Mouse (Mus musculus): ENCODE measurements at regions not wholly inside any gene's neighbourhood (a gene's known extent, or its start where the extent isn't known, plus 50 kb on each side); places are given as distances from the start of the nearest gene placed in this dataset.

DNA sequence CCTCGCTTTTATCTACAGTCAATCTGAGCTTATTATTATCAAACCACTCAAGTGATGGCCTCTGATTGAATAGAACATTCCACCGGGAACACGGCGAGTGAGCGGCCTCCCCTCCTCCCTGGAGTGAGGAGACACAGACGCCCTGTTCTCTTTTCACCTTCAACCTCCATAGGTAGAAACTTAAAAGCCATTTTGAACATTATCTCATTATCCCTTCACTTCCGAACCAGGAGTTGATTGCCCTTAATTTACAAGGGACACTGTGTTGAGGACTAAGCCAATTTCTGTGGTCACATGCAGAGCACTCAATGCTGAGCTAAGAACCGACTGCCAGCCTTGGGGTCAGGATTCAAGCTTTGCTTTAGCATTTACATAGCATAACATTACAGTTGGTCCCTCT, 93.1 kb upstream of the Id4 start:
- H3K9me3 ChIP-seq (ENCODE audit: control insufficient read depth, low read length): no peaks in the 10 kb centered on the region
- no peak overlapping the region for H3K27ac ChIP-seq (ENCODE audit: low read depth, low read length)
- 32% methylated on average over 8 of the region's 8 CpGs for whole genome bisulfite sequencing
- H3K36me3 ChIP-seq (ENCODE audit: control insufficient read depth, insufficient read depth, low read length): no peaks in the 10 kb centered on the region
- no peak overlapping the region for H3K4me3 ChIP-seq (ENCODE audit: low read length)
- no peak overlapping the region for H3K4me2 ChIP-seq (ENCODE audit: low read length)
- H3K4me1 ChIP-seq (ENCODE audit: control insufficient read depth, insufficient read depth, low read depth, low read length): peaks cover 5% of the 10 kb centered on the region
- no peaks in the 10 kb centered on the region for H3K27me3 ChIP-seq (replicated peaks; ENCODE audit: control insufficient read depth, insufficient read depth, low read length)
- no peak overlapping the region for H3K9ac ChIP-seq (ENCODE audit: low read depth, low read length)
- ATAC-seq: no peak

DNA sequence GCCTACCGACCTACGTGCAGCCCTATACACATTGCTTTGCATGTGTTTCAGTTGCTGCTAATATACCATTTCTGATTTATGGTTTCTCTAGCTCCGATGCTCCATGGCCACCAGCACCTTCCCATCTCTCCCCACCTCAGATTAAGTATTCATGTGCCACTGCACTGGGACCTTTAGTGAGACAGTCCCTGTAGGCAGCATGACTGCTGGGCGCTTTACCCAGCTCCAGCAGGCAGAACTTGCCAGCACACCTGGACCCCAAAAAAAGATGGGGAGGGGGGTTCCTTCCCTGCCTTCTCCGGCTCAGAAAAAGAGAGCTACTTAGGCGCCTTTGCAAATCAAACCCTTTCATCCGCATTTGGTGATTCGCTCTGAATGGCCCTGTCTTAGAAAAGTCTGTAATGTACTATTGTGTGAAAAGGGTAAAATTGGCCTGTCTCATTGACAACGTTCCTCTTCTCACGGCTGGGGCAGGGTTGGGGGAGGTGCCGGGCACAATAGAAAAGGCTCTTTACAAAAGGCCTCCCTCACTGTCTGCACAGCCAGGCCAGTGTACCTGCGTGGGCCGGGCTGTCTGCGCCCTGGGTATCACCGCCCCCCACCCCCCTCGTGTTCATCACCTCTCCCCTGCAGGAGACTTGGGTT, 89.6 kb upstream of the Id4 start:
- H3K27ac ChIP-seq (ENCODE audit: low read depth, low read length): no peak overlapping the region

DNA sequence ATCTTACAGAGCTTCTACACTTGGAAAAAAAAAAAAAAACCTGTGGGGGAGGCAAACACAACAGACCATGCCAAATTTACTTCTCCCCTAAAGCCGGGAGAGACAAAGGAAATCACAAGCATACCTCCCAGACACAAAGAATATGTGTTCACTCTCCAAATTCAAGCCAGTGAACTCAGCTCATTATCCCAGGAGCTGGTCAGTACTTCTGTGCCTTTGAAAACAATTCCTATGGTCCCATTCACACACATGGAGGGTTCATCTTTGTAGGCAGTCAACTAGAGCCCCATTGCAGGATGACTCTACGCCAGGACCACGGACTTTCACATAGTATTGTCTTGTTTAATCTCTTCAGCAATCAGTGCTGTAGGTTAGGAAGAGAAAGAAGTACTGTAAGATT, 89.0 kb upstream of the Id4 start:
- Histone ChIP-seq H3K4me3 (ENCODE audit: low read length) (no peak overlapping the region), H3K9me3 (ENCODE audit: control insufficient read depth, low read length) (no peaks in the 10 kb centered on the region), H3K27me3 (replicated peaks; ENCODE audit: control insufficient read depth, insufficient read depth, low read length) (no peaks in the 10 kb centered on the region), H3K4me2 (ENCODE audit: low read length) (no peak overlapping the region; the same call in 1 of the 2 replicates), H3K9ac (ENCODE audit: low read depth, low read length) (no peak overlapping the region), H3K36me3 (ENCODE audit: control insufficient read depth, insufficient read depth, low read length) (no peaks in the 10 kb centered on the region), H3K27ac (ENCODE audit: low read depth, low read length) (no peak overlapping the region), H3K4me1 (ENCODE audit: control insufficient read depth, insufficient read depth, low read depth, low read length) (peaks cover 5% of the 10 kb centered on the region)
- 28% methylated on average over 3 of the region's 3 CpGs for WGBS
- ATAC-seq: no peak

More for the DNA sequence above, 89.6 kb upstream of the Id4 start:
- ATAC-seq: peak; percentile 42; the same call in 1 of the 2 replicates
- peak overlapping the region; percentile 31; the same call in 1 of the 2 replicates for H3K9ac ChIP-seq (ENCODE audit: low read depth, low read length)
- H3K9me3 ChIP-seq (ENCODE audit: control insufficient read depth, low read length): no peaks in the 10 kb centered on the region
- H3K4me2 ChIP-seq (ENCODE audit: low read length): peak overlapping the region; percentile 21; the same call in 1 of the 2 replicates
- peaks cover 5% of the 10 kb centered on the region for H3K4me1 ChIP-seq (ENCODE audit: control insufficient read depth, insufficient read depth, low read depth, low read length)
- no peak overlapping the region for H3K4me3 ChIP-seq (ENCODE audit: low read length)
- 21% methylated on average over 16 of the region's 16 CpGs for WGBS
- no peaks in the 10 kb centered on the region for H3K36me3 ChIP-seq (ENCODE audit: control insufficient read depth, insufficient read depth, low read length)
- no peaks in the 10 kb centered on the region for H3K27me3 ChIP-seq (replicated peaks; ENCODE audit: control insufficient read depth, insufficient read depth, low read length)

DNA sequence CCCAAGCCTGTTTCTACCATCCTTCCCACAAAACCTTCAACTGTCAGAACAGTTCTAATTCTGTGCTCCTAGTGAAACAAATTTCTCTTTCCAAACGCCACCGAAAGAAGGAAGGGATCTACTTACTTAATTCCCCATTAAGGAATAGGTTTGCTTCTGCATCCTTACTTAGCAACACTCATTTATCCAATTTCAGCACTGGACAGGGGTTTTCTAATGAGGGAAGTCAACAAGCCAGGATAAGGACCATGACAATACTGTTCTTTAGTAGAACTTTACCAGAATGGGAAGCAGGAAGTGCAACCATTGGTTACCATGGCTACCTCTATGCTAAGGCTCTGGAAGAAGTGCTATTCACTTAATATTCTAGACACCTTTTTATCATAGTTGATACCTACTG, 68.6 kb upstream of the Id4 start:
- H3K27me3 ChIP-seq (replicated peaks; ENCODE audit: control insufficient read depth, insufficient read depth, low read length): no peaks in the 10 kb centered on the region
- no peak overlapping the region for H3K9ac ChIP-seq (ENCODE audit: low read depth, low read length)
- no peaks in the 10 kb centered on the region for H3K4me1 ChIP-seq (ENCODE audit: control insufficient read depth, insufficient read depth, low read depth, low read length)
- H3K9me3 ChIP-seq (ENCODE audit: control insufficient read depth, low read length): no peaks in the 10 kb centered on the region
- no peak overlapping the region for H3K4me3 ChIP-seq (ENCODE audit: low read length)
- H3K4me2 ChIP-seq (ENCODE audit: low read length): no peak overlapping the region
- WGBS: 91% methylated on average over 2 of the region's 2 CpGs
- no peak overlapping the region for H3K27ac ChIP-seq (ENCODE audit: low read depth, low read length)
- ATAC-seq: no peak
- H3K36me3 ChIP-seq (ENCODE audit: control insufficient read depth, insufficient read depth, low read length): no peaks in the 10 kb centered on the region

DNA sequence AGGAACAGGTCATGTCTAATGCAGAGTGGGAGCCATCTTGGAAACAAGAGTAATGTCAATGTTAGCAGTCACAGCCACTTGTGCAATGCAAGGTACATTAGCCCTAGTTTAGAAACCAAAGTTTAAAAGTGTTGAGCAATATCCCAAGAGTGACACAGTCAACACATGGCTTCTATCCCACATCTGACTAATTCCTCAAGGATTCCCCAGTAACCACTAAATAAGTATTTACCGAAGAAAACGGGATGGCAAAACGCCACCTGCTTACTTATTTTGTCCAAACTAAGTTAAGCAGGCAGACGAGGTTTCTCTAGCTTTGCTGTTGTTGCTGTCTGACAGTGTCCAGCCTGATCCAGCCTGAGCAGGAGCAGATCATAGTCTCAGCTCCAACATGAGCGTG, 67.1 kb upstream of the Id4 start:
- Histone ChIP-seq H3K4me3 (ENCODE audit: low read length) (no peak overlapping the region), H3K9ac (ENCODE audit: low read depth, low read length) (no peak overlapping the region), H3K4me1 (ENCODE audit: control insufficient read depth, insufficient read depth, low read depth, low read length) (no peaks in the 10 kb centered on the region), H3K27me3 (replicated peaks; ENCODE audit: control insufficient read depth, insufficient read depth, low read length) (no peaks in the 10 kb centered on the region), H3K36me3 (ENCODE audit: control insufficient read depth, insufficient read depth, low read length) (no peaks in the 10 kb centered on the region), H3K4me2 (ENCODE audit: low read length) (no peak overlapping the region), H3K27ac (ENCODE audit: low read depth, low read length) (no peak overlapping the region), H3K9me3 (ENCODE audit: control insufficient read depth, low read length) (no peaks in the 10 kb centered on the region)
- WGBS: 85% methylated on average over 5 of the region's 5 CpGs
- ATAC-seq: no peak

DNA sequence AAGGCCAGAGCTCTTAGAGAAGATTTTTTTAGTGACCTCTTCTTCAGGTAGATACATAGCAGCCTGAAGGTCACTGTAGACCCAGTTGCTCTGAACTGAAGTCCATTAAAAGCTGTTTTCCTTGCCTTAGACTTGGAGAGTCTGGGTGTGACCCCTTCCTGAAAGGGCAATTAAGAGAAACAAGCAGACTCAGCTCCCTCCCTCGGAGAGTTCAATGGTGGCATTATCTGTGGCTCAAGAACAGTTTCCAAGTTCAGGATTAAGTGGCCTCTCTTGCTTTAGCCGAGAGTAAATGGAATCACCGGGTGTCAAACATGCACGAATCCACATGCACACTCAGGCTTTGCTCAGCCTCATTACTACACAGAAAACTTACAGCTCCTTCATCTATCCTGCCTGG, 53.2 kb upstream of the Id4 start:
- no peak for ATAC-seq
- Histone ChIP-seq H3K36me3 (ENCODE audit: control insufficient read depth, insufficient read depth, low read length) (no peaks in the 10 kb centered on the region), H3K9me3 (ENCODE audit: control insufficient read depth, low read length) (no peaks in the 10 kb centered on the region), H3K9ac (ENCODE audit: low read depth, low read length) (no peak overlapping the region), H3K4me1 (ENCODE audit: control insufficient read depth, insufficient read depth, low read depth, low read length) (no peaks in the 10 kb centered on the region), H3K27ac (ENCODE audit: low read depth, low read length) (no peak overlapping the region), H3K4me3 (ENCODE audit: low read length) (no peak overlapping the region), H3K4me2 (ENCODE audit: low read length) (no peak overlapping the region), H3K27me3 (replicated peaks; ENCODE audit: control insufficient read depth, insufficient read depth, low read length) (no peaks in the 10 kb centered on the region)
- WGBS: 55% methylated on average over 4 of the region's 4 CpGs

Measured in hindbrain, embryonic 16.5 days (tissue).